Mouse (Mus musculus) olfactory bulb, adult 2 months (tissue): ENCODE results near the gene Gm5152. TPM values are rescaled to one million over a fixed set of nuclear protein-coding genes. Genes with fewer than 3 reads are reported as not detected.
"Not testable (repeated sequence)": the region's sequence is repeated elsewhere in the genome, so short reads cannot be mapped to it uniquely, and the experiment has no call there.

Source experiments
- H3K27ac ChIP-seq: fragments of 200-500 bp; 2 replicates; pipeline ENCODE4 v1.5.1; 2012; ENCODE audit warnings: low read depth, low read length; ENCODE audit not compliant: insufficient read depth
- H3K4me1 ChIP-seq: fragments of 200-500 bp; 2 replicates; pipeline ENCODE4 v1.6.1; 2012; ENCODE audit warnings: low read length; ENCODE audit not compliant: control insufficient read depth, insufficient read depth
- H3K4me3 ChIP-seq: fragments of 200-500 bp; 2 replicates; pipeline ENCODE4 v1.5.1; 2012; ENCODE audit warnings: mild to moderate bottlenecking, low read depth, low read length, moderate library complexity; ENCODE audit not compliant: insufficient read depth
- CTCF ChIP-seq: fragments of 200-500 bp; IDR thresholded peaks from 2 replicates; pipeline ENCODE4 v1.5.1; 2012; ENCODE audit warnings: low read depth, mild to moderate bottlenecking, low read length, moderate library complexity; ENCODE audit not compliant: insufficient read depth
- POLR2A ChIP-seq: fragments of 200-500 bp; IDR thresholded peaks from 2 replicates; pipeline ENCODE4 v1.6.1; 2012; ENCODE audit warnings: mild to moderate bottlenecking, low read depth, low read length, moderate library complexity; ENCODE audit not compliant: insufficient read depth
- WGBS: fragments of 180-500 bp; shearing (Covaris S2); methylation state at CpG from one replicate; pipeline ENCODE4 v1.1.7; 2018; 5-methylcytosine and 5-hydroxymethylcytosine counted together
- polyA plus RNA-seq: library from polyadenylated mRNA; stranded (reverse); fragments of >200 nt; gene quantifications from 2 replicates; pipeline ENCODE4 v1.2.4, GENCODE M21; 2012; ENCODE audit warnings: low replicate concordance; ENCODE audit not compliant: missing spikeins, insufficient read depth, insufficient read length

The Gm5152 gene
- polyA plus RNA-seq: not detected in 2 replicates

GRCm38 (mm10) chr5:10246426-10246825, at the start of gene Gm5152:
Gene Gm5152 (minus strand): TSS chr5:10246526.
- H3K4me1 ChIP-seq, H3K4me3 ChIP-seq, H3K27ac ChIP-seq: not testable (repeated sequence)
- WGBS: no CpG with 5 or more reads among the region's 1 CpGs

GRCm38 (mm10) chr5:10254768-10255167, 8.4 kb upstream of the Gm5152 start:
- WGBS: 88% methylated on average over 1 of the region's 1 CpGs
- H3K4me1 ChIP-seq, H3K27ac ChIP-seq, H3K4me3 ChIP-seq: not testable (repeated sequence)

GRCm38 (mm10) chr5:10245770-10246169, 556 bp downstream of the Gm5152 start:
- not testable (repeated sequence) for H3K27ac ChIP-seq, H3K4me3 ChIP-seq, H3K4me1 ChIP-seq

- H3K27ac ChIP-seq, H3K4me1 ChIP-seq: not testable (repeated sequence)
Observed at GRCm38 (mm10) chr5:10240436-10240835, 5.9 kb downstream of the Gm5152 start.

GRCm38 (mm10) chr5:10220317-10220716, 26.0 kb downstream of the Gm5152 start:
- H3K4me1 ChIP-seq: no peaks in the 10 kb centered on the region
- TF ChIP-seq POLR2A: no peak
- TF ChIP-seq CTCF: no peak
- no peak overlapping the region for H3K27ac ChIP-seq
- no peak overlapping the region for H3K4me3 ChIP-seq

More at GRCm38 (mm10) chr5:10240436-10240835, 5.9 kb downstream of the Gm5152 start:
- H3K4me3 ChIP-seq: not testable (repeated sequence)
- WGBS: 94% methylated on average over 3 of the region's 3 CpGs

GRCm38 (mm10) chr5:10203067-10203466, 43.3 kb downstream of the Gm5152 start:
- no peak overlapping the region for H3K4me3 ChIP-seq
- H3K27ac ChIP-seq: no peak overlapping the region
- WGBS: 96% methylated on average over 1 of the region's 1 CpGs
- no peaks in the 10 kb centered on the region for H3K4me1 ChIP-seq
- TF ChIP-seq CTCF (no peak), POLR2A (no peak)

GRCm38 (mm10) chr5:10196880-10197279, 49.4 kb downstream of the Gm5152 start:
- Histone ChIP-seq H3K27ac (no peak overlapping the region), H3K4me3 (no peak overlapping the region), H3K4me1 (no peaks in the 10 kb centered on the region)
- TF ChIP-seq CTCF: no peak
- TF ChIP-seq POLR2A: no peak
- WGBS: 91% methylated on average over 1 of the region's 1 CpGs
